Mouse (Mus musculus): ENCODE measurements around the gene Gm9767.

Gm9767 gene

DNA sequence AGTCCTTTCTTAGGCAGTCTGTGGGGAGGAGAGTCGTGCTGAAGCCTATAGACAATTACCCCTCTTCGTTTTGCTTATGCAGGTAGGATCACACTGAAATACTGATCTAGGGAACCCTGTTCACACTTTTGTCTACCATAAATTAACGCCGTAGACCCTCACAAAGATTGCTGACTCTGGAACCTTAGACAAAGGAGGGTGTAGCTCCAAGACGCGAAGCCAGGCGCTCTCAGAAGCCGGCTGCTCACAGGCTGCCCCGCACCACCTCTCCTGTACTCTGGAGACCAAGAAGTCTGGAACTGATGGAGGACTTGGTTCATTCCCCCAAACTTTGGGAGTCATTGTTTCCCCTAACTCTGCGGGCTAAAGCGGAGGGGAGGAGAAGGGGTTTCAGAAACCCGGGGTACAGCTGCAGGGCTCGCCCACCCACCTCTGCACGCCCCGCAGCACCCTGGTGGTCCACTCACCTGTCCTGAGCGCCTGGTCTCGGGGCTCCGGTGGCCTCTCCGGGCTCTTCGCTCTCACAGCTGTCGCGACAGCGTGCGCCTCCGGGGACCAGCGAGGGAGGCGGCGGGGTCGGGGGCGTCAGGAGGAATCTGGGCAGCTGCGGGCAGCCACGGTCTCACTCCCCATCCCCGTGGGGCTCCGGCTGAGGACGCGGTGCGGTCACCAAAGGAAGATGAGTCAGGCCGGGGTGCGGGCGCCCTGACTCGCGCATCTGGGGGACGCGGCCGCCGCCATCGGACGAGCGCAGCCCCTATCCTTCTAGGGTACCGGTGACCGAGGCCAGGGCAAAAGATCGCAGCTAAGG is at the start of gene Gm9767:
Gm9767 (plus strand) TSS at position 585 of the 811 bp plus-strand sequence.
- DNase-seq (ENCODE audit: low spot score): no peak

DNA sequence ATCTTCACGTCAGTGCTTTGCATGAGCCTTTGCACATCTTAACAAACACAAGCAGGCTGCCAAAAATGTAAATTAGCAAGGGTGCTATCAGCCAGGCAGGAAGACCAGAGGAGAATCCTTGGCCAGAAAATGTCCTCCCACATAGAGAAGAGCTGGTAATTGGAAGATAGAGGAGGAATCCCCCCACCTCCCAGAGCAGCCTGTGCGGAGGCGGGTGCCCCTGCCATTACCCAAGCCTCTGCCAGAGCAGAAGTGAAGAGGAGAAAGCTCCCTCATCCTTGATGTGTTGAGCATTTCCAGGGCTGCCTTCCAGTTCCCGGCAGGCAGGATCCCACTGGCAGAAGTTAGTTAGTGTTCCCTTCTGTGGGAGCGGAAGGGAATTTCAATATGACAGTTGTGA is 43.1 kb upstream of the Gm9767 start:
- peak; percentile 77 for DNase-seq (ENCODE audit: low spot score)

DNA sequence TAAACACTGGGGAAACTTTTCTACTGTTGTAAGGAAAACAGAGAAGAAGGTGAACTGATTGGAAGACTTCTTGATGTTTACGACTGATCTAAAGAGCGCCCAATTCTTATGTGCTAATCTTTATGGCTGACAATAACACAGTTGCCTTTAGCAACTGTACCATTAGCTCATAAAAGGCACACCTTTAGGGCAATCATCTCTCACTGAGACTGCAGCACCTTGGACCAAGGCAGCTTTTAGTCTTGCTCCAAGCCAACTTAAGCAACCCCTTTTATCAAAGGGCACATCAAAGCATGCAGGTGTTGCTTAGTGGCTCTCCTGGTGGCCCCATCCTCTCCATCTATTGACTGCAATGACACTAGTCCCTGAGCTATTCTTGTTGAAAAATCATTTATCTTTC is 26.9 kb upstream of the Gm9767 start:
- no peak for DNase-seq (ENCODE audit: low spot score)

DNA sequence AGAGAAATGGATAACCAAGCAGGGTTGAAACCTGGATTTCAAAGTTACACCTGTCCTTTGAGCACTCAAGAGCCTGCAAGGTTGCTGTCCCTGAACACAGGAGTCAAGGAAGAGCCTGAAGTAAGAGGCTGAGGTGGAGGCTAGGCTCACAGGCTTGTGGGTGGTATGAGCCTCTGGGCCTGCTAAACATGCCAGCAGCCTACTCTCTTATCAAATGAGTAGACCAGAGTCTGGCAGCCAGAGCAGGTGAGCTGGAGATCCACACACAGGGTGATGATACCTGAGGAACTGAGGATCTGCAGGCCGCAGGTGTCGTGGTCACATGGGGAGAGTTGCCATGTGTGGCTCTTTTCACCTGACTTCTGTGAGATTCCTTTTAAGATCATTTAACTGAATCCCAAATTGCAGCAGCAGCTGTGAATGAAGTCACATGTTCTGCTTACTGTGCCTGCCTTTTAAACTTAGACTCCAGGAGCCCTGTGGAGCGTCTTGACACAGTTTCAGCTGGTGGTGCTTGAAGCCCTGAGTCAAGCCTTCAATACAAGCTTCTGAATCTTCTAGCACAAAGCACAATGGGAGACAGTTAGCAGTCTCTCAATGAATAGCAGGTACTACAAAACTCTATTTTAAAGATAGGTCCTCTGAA is 18.3 kb upstream of the Gm9767 start:
- DNase-seq (ENCODE audit: low spot score): no peak

DNA sequence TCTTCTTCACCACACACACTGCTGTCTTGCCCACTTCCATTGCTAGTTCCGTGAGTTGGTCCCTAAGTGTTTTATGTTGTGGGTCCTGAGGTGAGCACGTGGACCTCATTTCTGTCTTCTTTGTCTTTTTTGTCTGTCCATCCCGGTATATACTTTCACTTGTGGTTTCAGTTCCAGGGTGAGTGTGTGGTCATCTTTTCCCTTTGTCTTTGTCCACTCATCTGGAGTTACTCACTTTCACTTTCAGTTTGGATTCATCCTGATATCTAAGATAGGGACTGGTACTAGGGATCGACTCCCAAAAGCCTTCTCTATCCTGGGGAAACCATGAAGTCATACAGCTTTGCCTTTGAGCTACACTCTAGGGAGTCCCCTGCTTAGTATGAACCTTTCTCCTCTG is 15.0 kb upstream of the Gm9767 start:
- no peak for DNase-seq (ENCODE audit: low spot score)

DNA sequence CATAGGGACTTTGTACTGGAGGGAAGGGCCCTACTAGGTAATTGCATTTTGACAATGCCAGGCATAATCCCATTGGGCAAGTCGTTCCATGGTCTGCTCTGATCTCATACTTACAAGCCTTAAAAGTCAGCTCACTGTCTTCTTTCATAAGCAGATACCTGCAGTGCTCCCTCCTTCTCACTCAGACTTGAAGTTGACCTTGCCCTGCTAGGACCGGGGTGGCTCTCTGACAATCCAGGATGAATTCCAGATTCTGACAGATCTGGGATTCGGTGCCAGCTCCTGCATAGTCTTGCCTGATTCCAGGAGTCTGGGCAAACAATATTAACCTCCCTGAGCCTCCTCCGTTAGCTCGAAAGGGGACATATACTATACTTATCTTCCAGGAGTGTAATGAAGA is 6.1 kb upstream of the Gm9767 start:
- no peak for DNase-seq (ENCODE audit: low spot score)

DNA sequence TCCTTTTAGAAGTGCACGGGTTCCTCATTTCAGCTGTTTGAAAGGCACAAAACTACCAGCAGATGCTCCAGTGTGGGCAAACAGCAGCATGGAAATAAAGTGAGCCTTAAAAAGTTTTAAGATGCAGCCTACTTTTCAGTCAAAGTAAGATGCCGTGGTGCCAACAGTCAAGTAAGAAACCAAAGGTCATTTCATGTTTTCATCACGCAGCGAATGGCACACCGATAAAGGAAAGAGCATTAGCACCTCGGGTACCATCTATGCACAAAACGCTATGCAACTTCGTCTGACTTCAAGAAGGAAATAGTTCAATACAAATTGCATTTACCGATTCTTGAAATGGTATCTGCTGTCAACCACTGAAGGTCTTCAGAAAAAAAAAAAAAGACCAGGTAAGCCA is 1.1 kb upstream of the Gm9767 start:
- no peak for DNase-seq (ENCODE audit: low spot score)

DNA sequence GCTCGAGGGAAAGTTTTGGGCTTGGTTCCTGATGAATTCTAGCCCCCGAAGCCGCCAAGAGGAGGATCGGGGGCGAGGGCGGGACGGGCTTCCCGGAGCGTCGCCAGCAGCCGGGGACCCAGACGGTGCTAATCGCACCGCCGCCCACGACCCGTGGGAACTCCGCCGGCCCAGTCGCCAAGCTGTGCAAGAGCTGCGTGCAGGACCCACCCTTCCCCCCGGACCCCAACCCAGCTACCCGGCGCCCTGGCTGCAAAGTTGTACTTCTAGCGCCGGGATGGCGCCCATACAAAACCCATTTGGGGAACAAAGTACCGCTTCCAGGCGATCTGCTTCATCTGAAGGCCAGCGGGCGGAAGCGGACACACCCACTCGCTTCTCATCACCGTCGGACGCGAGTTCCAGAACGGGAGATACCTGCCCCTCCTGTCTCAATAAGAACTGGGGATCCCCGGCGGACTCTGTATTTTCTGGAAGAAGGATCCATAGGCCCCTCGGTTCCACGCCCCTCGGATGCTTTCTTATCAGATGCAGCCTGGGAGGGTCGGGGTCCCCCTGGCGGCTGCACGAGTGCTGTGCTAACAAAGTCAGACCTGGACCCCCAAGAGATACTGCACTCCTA is 577 bp downstream of the Gm9767 start, which contains the start of gene Tmem200a:
Tmem200a (minus strand) TSS at position 532 of the 622 bp plus-strand sequence.
- DNase-seq (ENCODE audit: low spot score): peak; percentile 68

DNA sequence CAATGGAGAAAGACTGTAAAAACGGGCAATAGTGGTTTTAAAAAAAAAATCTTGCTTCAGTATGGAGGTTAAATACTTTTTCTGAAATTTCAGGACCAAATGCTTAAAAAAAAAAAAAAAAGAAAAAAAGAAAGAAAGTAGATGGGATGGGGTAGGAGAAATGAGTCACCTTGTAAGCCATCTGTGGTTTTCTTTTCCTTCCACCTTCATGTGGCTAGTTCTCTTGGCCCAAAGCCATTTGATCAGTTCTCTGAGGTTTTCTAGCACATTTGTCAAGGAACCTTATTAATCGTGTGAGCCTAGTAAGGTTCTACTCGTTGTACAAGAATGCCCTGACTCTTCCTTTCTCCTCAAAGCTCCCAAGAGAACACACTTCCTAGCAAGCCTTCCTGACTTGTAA is 1.6 kb downstream of the Gm9767 start:
- DNase-seq (ENCODE audit: low spot score): no peak

DNA sequence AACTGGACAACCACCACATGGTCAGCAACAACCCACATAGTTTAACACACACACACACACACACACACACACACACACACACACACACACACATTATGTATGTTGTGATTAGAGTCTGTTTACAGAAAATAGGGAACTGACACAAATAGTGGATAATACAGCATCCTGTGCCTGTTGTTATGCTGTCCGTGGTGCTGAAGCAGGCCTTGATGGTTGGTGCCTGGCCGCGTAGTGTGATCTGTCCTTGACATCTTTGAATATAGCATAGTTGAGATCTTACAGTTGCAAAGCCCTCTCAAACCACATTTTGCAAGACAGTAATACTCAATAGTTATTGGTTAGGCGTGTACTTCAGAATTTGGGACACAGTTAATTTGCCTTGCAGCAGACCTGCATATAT is 4.0 kb downstream of the Gm9767 start:
- no peak for DNase-seq (ENCODE audit: low spot score)

DNA sequence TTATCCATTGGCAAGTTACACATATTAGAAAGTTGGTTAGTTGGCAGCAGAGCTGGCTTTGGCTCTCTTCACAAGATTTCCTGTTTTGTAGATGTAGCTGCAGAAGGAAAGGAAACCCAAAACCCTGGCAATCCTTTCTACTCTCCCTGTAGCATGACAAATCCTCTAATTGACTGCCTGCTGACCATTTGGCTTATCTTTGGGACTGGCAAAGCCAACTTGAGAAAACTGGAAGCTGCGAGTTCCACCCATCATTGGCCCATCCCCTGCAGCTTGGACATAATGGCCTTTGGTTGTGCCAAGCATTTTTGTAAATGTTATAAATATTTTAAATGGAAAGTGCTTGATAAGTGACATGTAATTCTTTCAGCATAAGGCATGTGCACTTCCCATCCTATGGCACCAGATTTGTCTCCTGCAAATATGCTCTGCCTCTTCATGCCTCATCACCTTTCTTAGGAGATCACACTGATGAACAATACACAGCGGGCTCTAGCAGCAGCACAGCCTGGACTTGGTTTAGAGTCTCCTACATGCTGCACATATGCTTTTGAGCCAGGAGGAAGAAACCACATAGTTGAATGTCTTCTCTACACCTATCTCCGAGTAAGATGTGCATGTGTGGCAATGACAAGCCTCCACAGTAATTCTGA is 25.4 kb downstream of the Gm9767 start:
- no peak for DNase-seq (ENCODE audit: low spot score)

DNA sequence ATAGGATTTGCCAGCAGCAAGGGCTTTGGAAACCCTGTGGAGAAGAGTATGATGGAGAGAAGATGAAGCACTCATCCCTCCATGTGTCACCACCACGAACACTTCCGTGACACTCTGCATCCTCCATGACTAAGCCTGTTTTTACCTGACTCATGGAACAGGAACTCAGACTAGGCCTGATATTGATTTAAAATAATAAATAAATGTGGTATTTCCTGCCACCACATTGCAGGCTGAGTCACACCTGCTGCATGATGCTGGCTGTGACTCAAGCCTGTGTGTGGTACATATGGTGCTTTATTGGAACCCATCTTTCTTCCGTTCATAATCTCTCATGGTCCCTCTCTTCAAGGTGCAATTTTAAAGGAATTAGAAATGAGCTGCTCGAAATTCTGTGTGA is 36.4 kb downstream of the Gm9767 start:
- peak; percentile 24 for DNase-seq (ENCODE audit: low spot score)

DNA sequence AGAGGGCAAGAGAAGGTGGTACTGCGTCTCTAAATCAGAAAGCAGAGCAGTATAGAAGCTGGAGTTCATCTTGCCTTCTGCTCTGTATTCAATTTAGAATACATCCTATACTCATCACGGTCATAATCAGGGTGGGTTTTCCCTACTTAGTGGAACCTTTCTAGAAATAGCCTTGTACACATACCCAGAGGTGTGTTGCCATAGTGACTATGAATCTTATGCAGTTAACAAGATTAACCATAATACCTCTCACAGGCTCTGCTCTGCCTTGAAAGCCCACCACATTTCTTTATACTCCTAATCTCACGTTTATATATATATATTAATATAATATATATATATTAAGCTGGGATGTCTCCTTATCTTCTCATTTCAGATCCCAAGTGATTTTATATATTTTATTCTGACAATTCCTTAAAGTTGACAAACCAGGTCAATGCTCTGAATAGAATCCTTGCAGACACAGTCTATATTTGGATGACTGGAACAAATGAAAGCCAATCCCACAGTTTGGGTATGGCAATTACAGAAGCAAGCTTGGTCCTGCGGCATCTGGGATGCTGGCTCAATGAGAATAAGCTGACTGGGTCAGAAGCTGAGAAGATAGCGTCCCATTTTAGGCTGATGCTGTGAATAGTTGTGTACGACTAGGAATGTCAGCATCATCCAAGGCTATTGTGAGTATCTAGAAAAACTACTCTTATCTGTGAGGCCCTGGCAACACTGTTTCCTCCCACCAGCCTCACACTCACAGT is 41.2 kb downstream of the Gm9767 start:
- DNase-seq (ENCODE audit: low spot score): no peak

DNA sequence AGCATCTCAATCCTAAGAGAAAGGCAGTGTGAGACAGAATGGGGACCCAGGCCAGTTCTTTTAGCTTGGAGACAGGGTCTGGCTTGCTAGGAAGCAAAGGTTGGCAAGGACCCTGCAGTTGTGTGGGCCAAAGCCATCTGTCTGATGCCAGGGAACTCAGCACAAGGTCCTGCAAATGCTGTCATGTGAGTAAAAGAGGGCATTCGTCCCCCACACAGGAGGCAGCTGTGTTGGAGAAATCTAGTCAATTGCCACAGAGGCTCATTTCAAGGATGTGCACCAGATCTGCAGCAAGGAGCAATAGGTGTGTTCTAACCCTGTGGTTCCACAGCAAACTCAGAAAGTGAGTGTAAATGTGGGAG is 41.7 kb downstream of the Gm9767 start:
- DNase-seq (ENCODE audit: low spot score): no peak

All from layer of hippocampus, adult 11-12 months (tissue).